Mouse (Mus musculus): ENCODE results near the gene Matn3.

The Matn3 gene

GRCm38 (mm10) chr12:8939490-8939889 lies 8.2 kb upstream of the Matn3 start:
- no peak for DNase-seq

- DNase-seq = no peak
Measured at GRCm38 (mm10) chr12:8940011-8941005, 7.4 kb upstream of the Matn3 start.

GRCm38 (mm10) chr12:8941131-8941615 lies 6.6 kb upstream of the Matn3 start:
- DNase-seq = no peak

- DNase-seq = no peak
Measured at GRCm38 (mm10) chr12:8941699-8942392, 5.9 kb upstream of the Matn3 start.

- no peak for DNase-seq
Measured at GRCm38 (mm10) chr12:8947163-8947562, 566 bp upstream of the Matn3 start.

GRCm38 (mm10) chr12:8953136-8953535 lies 5.4 kb downstream of the Matn3 start:
- DNase-seq = no peak

GRCm38 (mm10) chr12:8954161-8954561 lies 6.4 kb downstream of the Matn3 start:
- no peak for DNase-seq

- DNase-seq = no peak
Measured at GRCm38 (mm10) chr12:8961607-8962316, 14.0 kb downstream of the Matn3 start.

- DNase-seq = no peak
Measured at GRCm38 (mm10) chr12:8969828-8970227, 22.1 kb downstream of the Matn3 start.

GRCm38 (mm10) chr12:8973820-8974465 lies 26.2 kb downstream of the Matn3 start, which contains the start of gene Wdr35:
TSS of gene Wdr35 (plus strand) at chr12:8973892.
- peak; percentile 95 for DNase-seq

GRCm38 (mm10) chr12:8975076-8975475 lies 27.3 kb downstream of the Matn3 start:
- DNase-seq = no peak

GRCm38 (mm10) chr12:8993231-8993630 lies 45.5 kb downstream of the Matn3 start:
- no peak for DNase-seq

GRCm38 (mm10) chr12:8998318-8998717 lies 50.6 kb downstream of the Matn3 start:
- no peak for DNase-seq

- DNase-seq = peak; percentile 53
Measured at GRCm38 (mm10) chr12:9002038-9002648, 54.4 kb downstream of the Matn3 start.

- DNase-seq = no peak
Measured at GRCm38 (mm10) chr12:9007146-9007545, 59.4 kb downstream of the Matn3 start.

GRCm38 (mm10) chr12:9007811-9008210 lies 60.1 kb downstream of the Matn3 start:
- no peak for DNase-seq

GRCm38 (mm10) chr12:9010311-9010710 lies 62.6 kb downstream of the Matn3 start:
- no peak for DNase-seq

GRCm38 (mm10) chr12:9016376-9016775 lies 68.6 kb downstream of the Matn3 start:
- no peak for DNase-seq

GRCm38 (mm10) chr12:9020431-9020830 lies 72.7 kb downstream of the Matn3 start:
- no peak for DNase-seq

- DNase-seq = no peak
Measured at GRCm38 (mm10) chr12:9020986-9021385, 73.3 kb downstream of the Matn3 start.
